In the genomic region with DNA sequence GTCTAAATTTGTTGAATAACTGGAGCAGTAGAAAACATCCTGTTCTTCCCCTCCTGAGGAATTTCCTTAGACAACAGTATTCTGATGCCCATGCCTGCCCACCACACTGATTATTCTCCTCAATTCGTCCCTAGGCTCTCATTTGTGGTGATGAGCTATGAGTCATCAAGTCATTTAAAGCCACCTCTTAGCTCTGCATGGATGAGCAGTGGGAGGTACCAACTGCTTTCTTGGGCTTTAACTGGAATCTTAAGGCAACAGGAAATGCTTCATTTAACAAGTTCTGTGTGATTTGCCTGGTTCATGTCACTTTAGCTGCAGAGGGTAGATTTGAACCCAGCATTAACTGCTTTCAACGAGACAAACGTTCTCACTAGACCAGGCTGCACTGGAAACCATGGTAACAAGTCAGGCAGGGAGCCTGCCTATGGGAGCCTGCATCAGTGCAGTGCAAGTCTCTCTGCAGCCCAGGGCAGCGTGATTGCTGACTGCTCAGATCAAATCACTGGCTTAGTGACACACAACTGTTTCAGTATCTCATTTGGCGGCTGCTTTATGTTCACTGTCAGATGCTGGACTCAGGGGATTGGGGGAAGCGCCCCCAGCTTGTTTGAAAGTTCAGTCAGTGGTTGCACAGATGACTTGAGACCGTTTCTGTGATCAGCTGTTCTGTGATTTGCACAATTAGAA, we compare ENCODE assay signal across 8 mouse cellular contexts.
DNase-seq lines count a peak whose midpoint lies in the region; ATAC-seq and TF ChIP-seq lines count a peak whose summit lies in the region.

No protein-coding gene starts in this region.

- H3K9ac ChIP-seq in hindbrain, postnatal 0 days (replicated peaks; ENCODE audit: low read length), result no peak overlapping the region
- no peak overlapping the region for H3K9ac ChIP-seq in neural tube, embryonic 15.5 days (replicated peaks)
- H3K9ac ChIP-seq in heart, embryonic 11.5 days (ENCODE audit: low read depth, low read length), result no peak overlapping the region

- 0 out of 2 replicates have a peak, but pooled peaks cover 3% of the 10 kb centered on the region for H3K27me3 ChIP-seq in hindbrain, postnatal 0 days (ENCODE audit: insufficient read depth, low read length)
- H3K27me3 ChIP-seq in neural tube, embryonic 15.5 days (replicated peaks), result no peaks in the 10 kb centered on the region
- H3K27me3 ChIP-seq in heart, embryonic 11.5 days (ENCODE audit: control insufficient read depth, insufficient read depth, low read length), result no peaks in the 10 kb centered on the region

- H3K9me3 ChIP-seq in hindbrain, postnatal 0 days (ENCODE audit: low read length), result no peaks in the 10 kb centered on the region
- H3K9me3 ChIP-seq in neural tube, embryonic 15.5 days (replicated peaks), result no peaks in the 10 kb centered on the region
- H3K9me3 ChIP-seq in heart, embryonic 11.5 days (replicated peaks; ENCODE audit: control insufficient read depth, low read length), result no peaks in the 10 kb centered on the region

- H3K4me3 ChIP-seq in hindbrain, postnatal 0 days (ENCODE audit: low read length), result no peak overlapping the region
- no peak overlapping the region for H3K4me3 ChIP-seq in neural tube, embryonic 15.5 days (replicated peaks)
- no peak overlapping the region for H3K4me3 ChIP-seq in heart, embryonic 11.5 days (ENCODE audit: low read depth, low read length)

- intact Hi-C loops in left cerebral cortex, postnatal 36 days (cut with DNase I), result no loop called here
- intact Hi-C loops in heart, postnatal 36 days (cut with DNase I), result no loop called here

- WGBS in hindbrain, postnatal 0 days, result 7% methylated on average over 7 of the region's 7 CpGs
- WGBS in neural tube, embryonic 15.5 days, result 8% methylated on average over 7 of the region's 7 CpGs
- 17% methylated on average over 7 of the region's 7 CpGs for WGBS in heart, embryonic 11.5 days (ENCODE audit: insufficient replicate concordance)

- H3K4me2 ChIP-seq in hindbrain, postnatal 0 days (ENCODE audit: low read depth, low read length), result no peak overlapping the region
- no peak overlapping the region for H3K4me2 ChIP-seq in neural tube, embryonic 15.5 days
- no peak overlapping the region; the same call in 1 of the 2 replicates for H3K4me2 ChIP-seq in heart, embryonic 11.5 days

- peak; percentile 15 for DNase-seq in left cerebral cortex, postnatal 36 days (ENCODE audit: low spot score in 2 of 2)
- DNase-seq in left cerebral cortex, adult 11 months (ENCODE audit: low spot score), result no peak
- DNase-seq in embryo, embryonic 11 days, result peak; percentile 72
- peak; percentile 63 for DNase-seq in hindbrain, postnatal 0 days (ENCODE audit: low spot score)
- no peak for DNase-seq in heart, postnatal 36 days

- H3K4me1 ChIP-seq in hindbrain, postnatal 0 days (ENCODE audit: insufficient read depth, low read length), result no peaks in the 10 kb centered on the region
- H3K4me1 ChIP-seq in neural tube, embryonic 15.5 days, result peaks cover 15% of the 10 kb centered on the region
- peaks cover 2% of the 10 kb centered on the region; the same call in 1 of the 2 replicates for H3K4me1 ChIP-seq in heart, embryonic 11.5 days (ENCODE audit: control insufficient read depth, insufficient read depth, low read length)

- ATAC-seq in hindbrain, postnatal 0 days, result peak; percentile 91
- ATAC-seq in neural tube, embryonic 15.5 days (ENCODE audit: low FRiP score), result peak; percentile 90
- no peak for ATAC-seq in heart, embryonic 11.5 days (replicated peaks; ENCODE audit: insufficient number of reproducible peaks, low FRiP score, low TSS enrichment)
- ATAC-seq in erythroblast, adult 5-6 weeks (replicated peaks; ENCODE audit: low FRiP score, poor library complexity, severe bottlenecking), result no peak

- H3K36me3 ChIP-seq in hindbrain, postnatal 0 days (ENCODE audit: insufficient read depth, low read length), result no peaks in the 10 kb centered on the region
- H3K36me3 ChIP-seq in neural tube, embryonic 15.5 days, result no peaks in the 10 kb centered on the region
- H3K36me3 ChIP-seq in heart, embryonic 11.5 days (ENCODE audit: control insufficient read depth, insufficient read depth, low read length), result no peaks in the 10 kb centered on the region

- TF ChIP-seq CTCF in hindbrain, postnatal 0 days (IDR thresholded peaks at IDR 0.05; ENCODE audit: low read depth), result no peak

- H3K27ac ChIP-seq in hindbrain, postnatal 0 days, result no peak overlapping the region
- no peak overlapping the region for H3K27ac ChIP-seq in neural tube, embryonic 15.5 days (replicated peaks)
- H3K27ac ChIP-seq in heart, embryonic 11.5 days (ENCODE audit: low read depth, low read length), result no peak overlapping the region

Comparison
In these comparisons a context has a peak if more than half of its experiments do, and no peak if none do; other contexts are left out.
1. DNase-seq: peak in left cerebral cortex, postnatal 36 days (2 of 2), embryo, embryonic 11 days (single experiment) and hindbrain, postnatal 0 days (single experiment); none in left cerebral cortex, adult 11 months (single experiment) and heart, postnatal 36 days (0 of 2).
2. ATAC-seq: peak in hindbrain, postnatal 0 days (single experiment) and neural tube, embryonic 15.5 days (single experiment); none in heart, embryonic 11.5 days (single experiment) and erythroblast, adult 5-6 weeks (single experiment).